Mouse (Mus musculus) thymus, postnatal 36 days (tissue): ENCODE data around the gene Hspa1b.

Experiments used
- DNase-seq, 2 experiments: peaks; one replicate each; pipeline ENCODE4 v3.0.0; 2022; ENCODE audit warnings: mixed read lengths in 2 of 2

The Hspa1b gene

GRCm38 (mm10) chr17:34927306-34928019, 31.6 kb downstream of the Hspa1b start:
- no peak for DNase-seq

- DNase-seq = no peak
Measured at GRCm38 (mm10) chr17:34924258-34924657, 34.8 kb downstream of the Hspa1b start.

GRCm38 (mm10) chr17:34922939-34923338, 36.1 kb downstream of the Hspa1b start:
- DNase-seq = peak in 1 of 2 experiments; percentile 31

GRCm38 (mm10) chr17:34917188-34917587, 41.9 kb downstream of the Hspa1b start:
- DNase-seq = no peak

GRCm38 (mm10) chr17:34916316-34916715, 42.7 kb downstream of the Hspa1b start:
- DNase-seq = no peak

- DNase-seq = no peak
Measured at GRCm38 (mm10) chr17:34915410-34915831, 43.6 kb downstream of the Hspa1b start.

GRCm38 (mm10) chr17:34913930-34914665, 44.9 kb downstream of the Hspa1b start, which contains the start of gene Slc44a4:
TSS of gene Slc44a4 (plus strand) at chr17:34914466.
- DNase-seq = no peak

- peak; percentile 84 to 90 for DNase-seq
Measured at GRCm38 (mm10) chr17:34911945-34912351, 47.1 kb downstream of the Hspa1b start.

- no peak for DNase-seq
Measured at GRCm38 (mm10) chr17:34910982-34911381, 48.1 kb downstream of the Hspa1b start.
